9 mouse cellular contexts compared by ENCODE assay signal in the genomic region with DNA sequence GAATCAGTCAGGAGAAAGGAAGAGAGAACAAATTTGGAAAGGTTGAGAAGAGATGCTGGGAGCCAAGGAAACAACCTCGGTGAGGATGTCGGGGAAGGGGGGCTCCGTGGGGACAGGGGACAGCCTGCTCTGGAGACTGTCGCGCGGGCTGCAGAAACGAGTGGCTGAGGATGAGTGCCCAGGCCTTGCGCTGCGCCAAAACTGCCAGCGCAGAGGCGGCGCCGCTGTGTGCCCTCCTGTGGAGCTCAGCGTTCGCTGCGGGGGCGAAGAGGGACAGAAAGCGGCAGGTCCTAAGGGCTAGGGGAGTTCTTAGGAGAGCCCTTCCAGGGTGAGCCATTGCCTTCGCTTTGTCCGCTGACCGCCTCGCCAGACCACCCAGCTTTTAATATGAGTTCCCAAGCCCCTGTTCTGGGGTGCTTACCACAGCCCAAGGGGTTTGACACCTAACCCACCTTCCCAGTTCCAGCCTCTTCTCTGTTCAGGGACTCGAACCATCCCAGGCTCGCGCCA. TPM values are rescaled to one million over a fixed set of nuclear protein-coding genes. Genes with fewer than 3 reads are reported as not detected.
DNase-seq lines count a peak whose midpoint lies in the region; ATAC-seq and TF ChIP-seq lines count a peak whose summit lies in the region.
"Had no signal": no experiment of that assay in that cellular context is flagged by ENCODE, and none has a peak within 500 bp of the region (broad histone marks: within the 10 kb centered on the region; RNA-seq: fewer than 3 reads in every experiment).

No protein-coding gene starts in this region.

- no peak for ATAC-seq in hindbrain, embryonic 12.5 days (ENCODE audit: low FRiP score)
- no peak for ATAC-seq in stomach, postnatal 0 days (ENCODE audit: low FRiP score, low TSS enrichment)

- TF ChIP-seq CTCF in heart, adult 2 months (IDR thresholded peaks at IDR 0.05): peak; percentile 21
- TF ChIP-seq CTCF in ES-Bruce4 (IDR thresholded peaks at IDR 0.05; ENCODE audit: low read depth, low read length): no peak
- peak; percentile 11; the same call in 1 of the 2 replicates for TF ChIP-seq CTCF in stomach, postnatal 0 days (IDR thresholded peaks at IDR 0.05; ENCODE audit: low read depth)

- intact Hi-C loops in heart, adult 2 months (cut with DNase I): no loop called here

- DNase-seq in heart, adult 2 months: peak; percentile 10 to 21
- no peak for DNase-seq in heart, postnatal 4 days
- peak; percentile 41 for DNase-seq in embryonic facial prominence, embryonic 10.5 days (ENCODE audit: low spot score)
- no peak for DNase-seq in stomach, postnatal 0 days (ENCODE audit: low spot score)
- DNase-seq in urinary bladder, postnatal 25 days (ENCODE audit: low spot score): no peak

- no peaks in the 10 kb centered on the region for H3K79me2 ChIP-seq in heart, adult 2 months (replicated peaks; ENCODE audit: control insufficient read depth, insufficient read depth, low read length)
- no peaks in the 10 kb centered on the region for H3K79me2 ChIP-seq in macrophage (ENCODE audit: inconsistent target)

- WGBS in heart, adult 2 months: 2% methylated on average over 25 of the region's 25 CpGs
- WGBS in embryonic facial prominence, embryonic 10.5 days: under 1% methylated on average over 25 of the region's 25 CpGs
- WGBS in hindbrain, embryonic 12.5 days: under 1% methylated on average over 25 of the region's 25 CpGs
- 14% methylated on average over 20 of the region's 25 CpGs for WGBS in macrophage (ENCODE audit: missing documents)
- 2% methylated on average over 25 of the region's 25 CpGs for WGBS in stomach, postnatal 0 days

- no peak overlapping the region for H3K9ac ChIP-seq in heart, adult 2 months (ENCODE audit: low read depth, low read length)
- no peak overlapping the region for H3K9ac ChIP-seq in ES-Bruce4 (ENCODE audit: low read depth, poor library complexity, severe bottlenecking)
- peak overlapping the region; percentile 61; the same call in 1 of the 2 replicates for H3K9ac ChIP-seq in hindbrain, embryonic 12.5 days
- H3K9ac ChIP-seq in stomach, postnatal 0 days (ENCODE audit: low read length): no peak overlapping the region

- H3K4me1 ChIP-seq in heart, adult 2 months (ENCODE audit: control insufficient read depth, insufficient read depth, low read length): 0 out of 2 replicates have a peak, but pooled peaks cover 2% of the 10 kb centered on the region
- H3K4me1 ChIP-seq in ES-Bruce4 (ENCODE audit: control insufficient read depth, insufficient read depth, low read length): no peaks in the 10 kb centered on the region
- peaks cover 23% of the 10 kb centered on the region for H3K4me1 ChIP-seq in embryonic facial prominence, embryonic 10.5 days
- H3K4me1 ChIP-seq in hindbrain, embryonic 12.5 days: peaks cover 15% of the 10 kb centered on the region
- no peaks in the 10 kb centered on the region for H3K4me1 ChIP-seq in stomach, postnatal 0 days (replicated peaks; ENCODE audit: control insufficient read depth, insufficient read depth)

- H3K4me2 ChIP-seq in hindbrain, embryonic 12.5 days (replicated peaks): peak overlapping the region; percentile 99
- peak overlapping the region; percentile 79 for H3K4me2 ChIP-seq in stomach, postnatal 0 days (replicated peaks; ENCODE audit: low read depth)

- TF ChIP-seq EP300 in heart, adult 2 months (IDR thresholded peaks at IDR 0.05; ENCODE audit: insufficient read depth, low read depth, low read length): no peak
- no peak for TF ChIP-seq EP300 in ES-Bruce4 (IDR thresholded peaks at IDR 0.05; ENCODE audit: insufficient read depth, low read depth, low read length)
- no peak for TF ChIP-seq EP300 in stomach, postnatal 0 days (optimal IDR thresholded peaks at IDR 0.05)

- peaks cover 8% of the 10 kb centered on the region for H3K27me3 ChIP-seq in heart, adult 2 months (ENCODE audit: control insufficient read depth, insufficient read depth, low read length)
- peaks cover 7% of the 10 kb centered on the region for H3K27me3 ChIP-seq in ES-Bruce4 (ENCODE audit: control insufficient read depth, insufficient read depth, low read length, poor library complexity, severe bottlenecking)
- peaks cover 75% of the 10 kb centered on the region for H3K27me3 ChIP-seq in embryonic facial prominence, embryonic 10.5 days (replicated peaks; ENCODE audit: low read depth, poor library complexity, severe bottlenecking)
- H3K27me3 ChIP-seq in hindbrain, embryonic 12.5 days: peaks cover 75% of the 10 kb centered on the region
- H3K27me3 ChIP-seq in stomach, postnatal 0 days (ENCODE audit: control insufficient read depth, insufficient read depth, low read length): peaks cover 20% of the 10 kb centered on the region

- TF ChIP-seq POLR2A in heart, adult 2 months (IDR thresholded peaks at IDR 0.05; ENCODE audit: insufficient read depth, low read depth, low read length): no peak
- no peak for TF ChIP-seq POLR2A in ES-Bruce4 (IDR thresholded peaks at IDR 0.05; ENCODE audit: insufficient read depth, low read length)

- no peak overlapping the region for H3K27ac ChIP-seq in heart, adult 2 months
- H3K27ac ChIP-seq in ES-Bruce4 (ENCODE audit: insufficient read depth, low read length): no peak overlapping the region
- H3K27ac ChIP-seq in embryonic facial prominence, embryonic 10.5 days (replicated peaks): no peak overlapping the region
- no peak overlapping the region for H3K27ac ChIP-seq in hindbrain, embryonic 12.5 days
- no peak overlapping the region for H3K27ac ChIP-seq in macrophage
- no peak overlapping the region for H3K27ac ChIP-seq in stomach, postnatal 0 days (replicated peaks)

- H3K36me3 ChIP-seq in heart, adult 2 months (ENCODE audit: control insufficient read depth, insufficient read depth, low read length): no peaks in the 10 kb centered on the region
- H3K36me3 ChIP-seq in ES-Bruce4 (ENCODE audit: control insufficient read depth, insufficient read depth, low read length, poor library complexity, severe bottlenecking) (no peaks in the 10 kb centered on the region), macrophage (ENCODE audit: inconsistent target) (no peaks in the 10 kb centered on the region)
- H3K36me3 ChIP-seq in embryonic facial prominence, embryonic 10.5 days (replicated peaks): no peaks in the 10 kb centered on the region
- H3K36me3 ChIP-seq in hindbrain, embryonic 12.5 days: no peaks in the 10 kb centered on the region
- no peaks in the 10 kb centered on the region for H3K36me3 ChIP-seq in stomach, postnatal 0 days (ENCODE audit: control insufficient read depth, insufficient read depth, low read length)

- no peaks in the 10 kb centered on the region for H3K9me3 ChIP-seq in ES-Bruce4 (replicated peaks; ENCODE audit: control insufficient read depth, insufficient read depth, low read length, poor library complexity, severe bottlenecking)
- no peaks in the 10 kb centered on the region for H3K9me3 ChIP-seq in embryonic facial prominence, embryonic 10.5 days
- no peaks in the 10 kb centered on the region for H3K9me3 ChIP-seq in hindbrain, embryonic 12.5 days (replicated peaks)
- no peaks in the 10 kb centered on the region for H3K9me3 ChIP-seq in stomach, postnatal 0 days (ENCODE audit: control insufficient read depth, low read length)

- H3K4me3 ChIP-seq in heart, adult 2 months: no peak overlapping the region
- H3K4me3 ChIP-seq in ES-Bruce4 (ENCODE audit: low read depth, low read length): peak overlapping the region; percentile 80
- peak overlapping the region; percentile 66 for H3K4me3 ChIP-seq in embryonic facial prominence, embryonic 10.5 days
- H3K4me3 ChIP-seq in hindbrain, embryonic 12.5 days: peak overlapping the region; percentile 58
- H3K4me3 ChIP-seq in macrophage (ENCODE audit: inconsistent target): peak overlapping the region; percentile 2; the same call in 1 of the 2 replicates
- peak overlapping the region; percentile 52 for H3K4me3 ChIP-seq in stomach, postnatal 0 days (ENCODE audit: low read depth, low read length)
- H3K4me3 ChIP-seq: myocyte had no signal

RNA-seq across cellular contexts. Expression of gene Shisa9, which starts 0.8 kb away (rescaled TPM):
- total RNA-seq in heart, adult 2 months (2021): not detected
- 0.09 and 0.25 TPM in 2 replicates for polyA plus RNA-seq in heart, adult 2 months (2012; rRNA removed)
- total RNA-seq in heart, postnatal 4 days (2021): under 1 TPM; 0.21 to 0.54 TPM
- polyA plus RNA-seq in ES-Bruce4 (2011; ENCODE audit: insufficient read depth, insufficient read length, low read depth, missing spikeins): 0.46 TPM in 1 of 2 replicates, not detected in the other
- 0.10 and 0.29 TPM in 2 replicates for polyA plus RNA-seq in embryonic facial prominence, embryonic 10.5 days (2016; fragmentation: Nextera tagmentation; extraction: Ambion mirVana)
- 2.5 and 3.7 TPM in 2 replicates for polyA plus RNA-seq in hindbrain, embryonic 12.5 days (2016; fragmentation: Nextera tagmentation; extraction: Ambion mirVana)
- total RNA-seq in macrophage (2018; cell fraction: chromatin; rRNA removed): 1 to 10 TPM in 13 of 26 experiments, under 1 TPM in 7, not detected in 6; 0.15 to 7.7 (median 2.1) TPM
- total RNA-seq in macrophage (2018; cell fraction: cytosol; rRNA removed): 1 to 10 TPM in 13 of 26 experiments, under 1 TPM in 13; 0.07 to 3.1 (median 1.0) TPM
- 1 to 10 TPM in 12 of 26 experiments, under 1 TPM in 10, not detected in 4; 0.12 to 5.7 (median 1.4) TPM for total RNA-seq in macrophage (2018; cell fraction: nucleus; rRNA removed)
- 0.82 to 3.9 TPM (median 1.7 TPM) in 3 replicates for polyA plus RNA-seq in macrophage (2018)
- 0.22 and 0.64 TPM in 2 replicates for polyA plus RNA-seq in stomach, postnatal 0 days (2015; fragmentation: Nextera tagmentation; extraction: Ambion mirVana)
- polyA plus RNA-seq: myocyte had no signal

Comparison
In these comparisons a context has a peak if more than half of its experiments do, and no peak if none do; other contexts are left out.
1. DNase-seq: peak in heart, adult 2 months (2 of 2) and embryonic facial prominence, embryonic 10.5 days (single experiment); none in heart, postnatal 4 days (single experiment), stomach, postnatal 0 days (single experiment) and urinary bladder, postnatal 25 days (single experiment).